Mouse (Mus musculus): ENCODE results near the gene Ficd.

GRCm38 (mm10) chr5:113772450-113772895 lies 36.9 kb downstream of the Ficd start, which contains the start of the genes Sart3 and Iscu:
- TF ChIP-seq CTCF (IDR thresholded peaks at IDR 0.05) (no peak), EP300 (IDR thresholded peaks at IDR 0.05) (no peak)

All from lung, postnatal 0 days (tissue).